Mouse (Mus musculus): Measurements from ENCODE around the gene Gm4881. TPM values are rescaled to one million over a fixed set of nuclear protein-coding genes. Genes with fewer than 3 reads are reported as not detected.

Gm4881 gene
- polyA plus RNA-seq, 1 experiment from 2014 or later: 1.3 TPM

Small RNA genes within 50 kb of the gene (microRNA-seq; reads per million reads assigned to microRNA genes)
- not detected for gene Mir7046
- not detected for gene Mir7047

Other genes starting within 250 kb of the Gm4881 start
- not detected in 2 replicates for gene BC049730, start 235.3 kb downstream of the Gm4881 start, polyA plus RNA-seq (2015; fragmentation: Nextera tagmentation; extraction: Ambion mirVana)
- not detected in 2 replicates for gene Gm4763, start 217.6 kb downstream of the Gm4881 start, polyA plus RNA-seq (2015; fragmentation: Nextera tagmentation; extraction: Ambion mirVana)
- gene Cd177, start 184.2 kb downstream of the Gm4881 start, polyA plus RNA-seq (2015; fragmentation: Nextera tagmentation; extraction: Ambion mirVana): 0.31 TPM in 1 of 2 replicates, not detected in the other
- not detected in 2 replicates for gene Ceacam10, start 167.3 kb downstream of the Gm4881 start, polyA plus RNA-seq (2015; fragmentation: Nextera tagmentation; extraction: Ambion mirVana)
- gene Gm9844, start 82.3 kb downstream of the Gm4881 start, polyA plus RNA-seq (2015; fragmentation: Nextera tagmentation; extraction: Ambion mirVana): 27.2 and 27.9 TPM in 2 replicates
- gene Lypd4, start 74.6 kb downstream of the Gm4881 start, polyA plus RNA-seq (2015; fragmentation: Nextera tagmentation; extraction: Ambion mirVana): not detected in 2 replicates
- gene Dmrtc2, start 74.4 kb downstream of the Gm4881 start, polyA plus RNA-seq (2015; fragmentation: Nextera tagmentation; extraction: Ambion mirVana): not detected in 2 replicates
- gene Rps19, start 60.1 kb downstream of the Gm4881 start, polyA plus RNA-seq (2015; fragmentation: Nextera tagmentation; extraction: Ambion mirVana): 1,460 and 1,591 TPM in 2 replicates
- 0.20 and 0.34 TPM in 2 replicates for gene Cd79a, start 47.1 kb downstream of the Gm4881 start, polyA plus RNA-seq (2015; fragmentation: Nextera tagmentation; extraction: Ambion mirVana)
- gene Arhgef1, start 41.6 kb downstream of the Gm4881 start, polyA plus RNA-seq (2015; fragmentation: Nextera tagmentation; extraction: Ambion mirVana): 74.4 and 82.0 TPM in 2 replicates
- gene Rabac1, start 28.3 kb upstream of the Gm4881 start, polyA plus RNA-seq (2015; fragmentation: Nextera tagmentation; extraction: Ambion mirVana): 195 and 196 TPM in 2 replicates
- 181 and 191 TPM in 2 replicates for gene Atp1a3, start 61.5 kb upstream of the Gm4881 start, polyA plus RNA-seq (2015; fragmentation: Nextera tagmentation; extraction: Ambion mirVana)
- gene Grik5, start 127.9 kb upstream of the Gm4881 start, polyA plus RNA-seq (2015; fragmentation: Nextera tagmentation; extraction: Ambion mirVana): 15.9 and 17.1 TPM in 2 replicates
- 35.8 and 40.8 TPM in 2 replicates for gene Zfp574, start 128.1 kb upstream of the Gm4881 start, polyA plus RNA-seq (2015; fragmentation: Nextera tagmentation; extraction: Ambion mirVana)
- 17.4 and 17.5 TPM in 2 replicates for gene Pou2f2, start 235.2 kb upstream of the Gm4881 start, polyA plus RNA-seq (2015; fragmentation: Nextera tagmentation; extraction: Ambion mirVana)

All from forebrain, embryonic 15.5 days (tissue).